Mouse (Mus musculus) CH12.LX (cell line): ENCODE results near the gene Pdgfc. TPM values are rescaled to one million over a fixed set of nuclear protein-coding genes. Genes with fewer than 3 reads are reported as not detected.

Experiments used
- DNase-seq: peaks from one replicate; pipeline ENCODE4 v3.0.0-alpha.2; 2013; ENCODE audit errors: extremely low read depth
- H3K27ac ChIP-seq: 2 replicates; pipeline ENCODE4 v1.5.1; 2012; ENCODE audit warnings: low read depth, mild to moderate bottlenecking, control low read depth, moderate library complexity; ENCODE audit not compliant: insufficient read depth
- H3K27me3 ChIP-seq: replicated peaks from 2 replicates; pipeline ENCODE3; 2012; ENCODE audit warnings: inconsistent platforms
- H3K36me3 ChIP-seq, 2 experiments: replicated peaks in 1 of 2; 2 replicates each; pipeline versions ENCODE3 to v1.6.1; 2012; ENCODE audit warnings: inconsistent platforms in 1 of 2, low read length in 1 of 2, mild to moderate bottlenecking in 1 of 2, mixed read lengths in 1 of 2, moderate library complexity in 1 of 2; ENCODE audit not compliant: control insufficient read depth in 1 of 2, insufficient read depth in 1 of 2
- H3K4me1 ChIP-seq, 2 experiments: 2 replicates each; pipeline ENCODE4 v1.6.1; 2012; ENCODE audit warnings: inconsistent platforms in 1 of 2, moderate library complexity in 1 of 2; ENCODE audit not compliant: insufficient read depth in 2 of 2, control insufficient read depth in 1 of 2
- H3K4me2 ChIP-seq: 2 replicates; pipeline ENCODE4 v1.6.1; 2012; ENCODE audit warnings: low read depth, mild to moderate bottlenecking, control low read depth; ENCODE audit not compliant: poor library complexity, insufficient read depth, severe bottlenecking
- H3K4me3 ChIP-seq, 3 experiments: fragments of 150-350 bp in 1 of 3; sonication (generic) in 1 of 3; replicated peaks in 1 of 3; 2 replicates each; pipeline versions ENCODE3 to v1.5.1; 2011 to 2012; ENCODE audit warnings: low read depth in 2 of 3, low read length in 2 of 3, mild to moderate bottlenecking in 2 of 3, moderate library complexity in 2 of 3, control low read depth in 1 of 3, improper control_type of control experiment in 1 of 3, inconsistent platforms in 1 of 3, mixed read lengths in 1 of 3; ENCODE audit not compliant: poor library complexity in 1 of 3
- H3K79me2 ChIP-seq: replicated peaks from 2 replicates; pipeline ENCODE4 v1.6.1; 2012; ENCODE audit warnings: mild to moderate bottlenecking, moderate library complexity; ENCODE audit not compliant: control insufficient read depth, poor library complexity, insufficient read depth, severe bottlenecking; ENCODE audit errors: extremely low read depth
- H3K9ac ChIP-seq: 2 replicates; pipeline ENCODE4 v1.6.1; 2012; ENCODE audit warnings: low read depth, mild to moderate bottlenecking, control low read depth, moderate library complexity; ENCODE audit not compliant: insufficient read depth
- H3K9me3 ChIP-seq: replicated peaks from 2 replicates; pipeline ENCODE3; 2012; ENCODE audit warnings: low read length, inconsistent platforms, mixed read lengths
- CHD1 ChIP-seq: IDR thresholded peaks from 2 replicates; pipeline ENCODE4 v1.6.1; 2012; ENCODE audit warnings: low read depth, low read length, improper control_type of control experiment, inconsistent platforms
- CHD2 ChIP-seq: IDR thresholded peaks from 2 replicates; pipeline ENCODE4 v1.6.1; 2011; ENCODE audit warnings: low read length, improper control_type of control experiment
- E2F4 ChIP-seq: IDR thresholded peaks from 2 replicates; pipeline ENCODE4 v1.6.1; 2011; ENCODE audit warnings: low read depth, low read length, improper control_type of control experiment; ENCODE audit not compliant: insufficient replicate concordance
- EP300 ChIP-seq: IDR thresholded peaks from 2 replicates; pipeline ENCODE4 v1.6.1; 2011; ENCODE audit warnings: low read length, improper control_type of control experiment
- ETS1 ChIP-seq: conservative IDR thresholded peaks from 2 replicates; pipeline ENCODE4 v1.6.1; 2012; ENCODE audit warnings: low read depth, mild to moderate bottlenecking, inconsistent platforms, low read length, improper control_type of control experiment, moderate library complexity
- IRF4 ChIP-seq: IDR thresholded peaks from 2 replicates; pipeline ENCODE4 v1.6.1; 2014; ENCODE audit warnings: low read depth, mild to moderate bottlenecking, inconsistent platforms, low read length, improper control_type of control experiment
- JUN ChIP-seq: IDR thresholded peaks from 2 replicates; pipeline ENCODE4 v1.6.1; 2011; ENCODE audit warnings: low read depth, mild to moderate bottlenecking, low read length, improper control_type of control experiment, moderate library complexity; ENCODE audit not compliant: insufficient read depth
- JUND ChIP-seq: conservative IDR thresholded peaks from 2 replicates; pipeline ENCODE4 v1.6.1; 2011; ENCODE audit warnings: low read depth, low read length, improper control_type of control experiment
- KAT2A ChIP-seq: IDR thresholded peaks from 2 replicates; pipeline ENCODE4 v1.6.1; 2012; ENCODE audit warnings: low read length, improper control_type of control experiment, inconsistent platforms; ENCODE audit not compliant: insufficient replicate concordance
- MAX ChIP-seq: IDR thresholded peaks from 2 replicates; pipeline ENCODE4 v1.6.1; 2011; ENCODE audit warnings: low read length, improper control_type of control experiment
- MAZ ChIP-seq: IDR thresholded peaks from 2 replicates; pipeline ENCODE4 v1.6.1; 2012; ENCODE audit warnings: low read depth, mild to moderate bottlenecking, inconsistent platforms, low read length, improper control_type of control experiment, moderate library complexity
- MXI1 ChIP-seq: IDR thresholded peaks from 2 replicates; pipeline ENCODE4 v1.6.1; 2011; ENCODE audit warnings: mild to moderate bottlenecking, low read depth, low read length, improper control_type of control experiment
- NELFE ChIP-seq: IDR thresholded peaks from 2 replicates; pipeline ENCODE4 v1.6.1; 2011; ENCODE audit warnings: low read depth, low read length, improper control_type of control experiment
- NRF1 ChIP-seq: IDR thresholded peaks from 2 replicates; pipeline ENCODE4 v1.6.1; 2014; ENCODE audit warnings: low read depth, mild to moderate bottlenecking, inconsistent platforms, low read length, improper control_type of control experiment, moderate library complexity
- POLR2AphosphoS2 ChIP-seq: IDR thresholded peaks from 2 replicates; pipeline ENCODE4 v1.6.1; 2011; ENCODE audit warnings: low read depth, low read length, improper control_type of control experiment
- RAD21 ChIP-seq: IDR thresholded peaks from 2 replicates; pipeline ENCODE4 v1.6.1; 2011; ENCODE audit warnings: low read depth, mild to moderate bottlenecking, low read length, improper control_type of control experiment, moderate library complexity
- RCOR1 ChIP-seq: conservative IDR thresholded peaks from 2 replicates; pipeline ENCODE4 v1.6.1; 2012; ENCODE audit warnings: low read depth, mild to moderate bottlenecking, inconsistent platforms, low read length, improper control_type of control experiment
- SMC3 ChIP-seq: IDR thresholded peaks from 2 replicates; pipeline ENCODE4 v1.6.1; 2011; ENCODE audit warnings: low read depth, low read length, improper control_type of control experiment
- TBP ChIP-seq: conservative IDR thresholded peaks from 2 replicates; pipeline ENCODE4 v1.6.1; 2011; ENCODE audit warnings: low read depth, low read length, improper control_type of control experiment
- TCF12 ChIP-seq: IDR thresholded peaks from 2 replicates; pipeline ENCODE4 v1.6.1; 2014; ENCODE audit warnings: low read depth, mild to moderate bottlenecking, inconsistent platforms, low read length, improper control_type of control experiment
- USF1 ChIP-seq: IDR thresholded peaks from 2 replicates; pipeline ENCODE4 v1.6.1; 2014; ENCODE audit warnings: low read depth, mild to moderate bottlenecking, inconsistent platforms, low read length, improper control_type of control experiment
- ZMIZ1 ChIP-seq: IDR thresholded peaks from 2 replicates; pipeline ENCODE4 v1.6.1; 2012; ENCODE audit warnings: low read depth, mild to moderate bottlenecking, inconsistent platforms, low read length, improper control_type of control experiment
- dilution Hi-C: fragments of 300-500 bp; cut with MboI; formaldehyde crosslinking; loops from 2 replicates; pipeline ENCODE4 v1.14.3; 2020; ENCODE audit warnings: low sequenced_read_pairs; ENCODE audit not compliant: extremely low pct_unique_long_range_greater_than_20kb, extremely low pct_ligation_motif_present
- in situ Hi-C: fragments of 300-500 bp; cut with MboI; formaldehyde crosslinking; loops from 3 replicates; pipeline ENCODE4 v1.14.3; 2019; ENCODE audit warnings: low sequenced_read_pairs, low pct_ligation_motif_present, low pct_unique_long_range_greater_than_20kb, mixed read lengths
- polyA plus RNA-seq: library from polyadenylated mRNA; unstranded; fragments of >175 nt; gene quantifications from 2 replicates; pipeline ENCODE4 v1.2.1, GENCODE M21; 2012; ENCODE audit warnings: low read depth; ENCODE audit not compliant: insufficient read length
- total RNA-seq, 2 experiments: library from RNA; depleted of rRNA; stranded (reverse); fragments of 300-350 nt in 1 of 2; fragments of >200 nt in 1 of 2; gene quantifications; 2 replicates each; pipeline ENCODE4 v1.2.3; 2012 to 2014

The Pdgfc gene
- total and polyA plus RNA-seq, 3 experiments: 0.09 to 0.20 (median 0.17) TPM

DNA sequence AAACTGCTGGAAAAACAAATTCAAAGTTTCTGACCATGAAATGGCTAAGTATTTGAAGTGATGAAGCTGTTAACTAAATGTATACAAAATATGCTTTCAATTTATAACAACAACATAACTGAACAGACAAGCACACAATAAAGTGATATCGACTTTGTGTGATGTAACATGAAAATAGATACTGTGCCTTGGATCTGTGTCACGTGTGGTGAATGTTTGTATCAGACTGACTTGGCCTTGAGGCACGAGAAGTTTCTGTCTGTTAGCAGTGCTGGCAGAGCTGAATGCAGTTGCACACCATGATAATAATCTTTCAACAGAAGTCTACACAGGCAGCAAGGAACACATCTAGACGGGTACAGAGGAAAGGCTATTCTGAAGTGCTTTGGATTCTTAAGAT, 6.9 kb upstream of the Pdgfc start:
- H3K79me2 ChIP-seq: no peaks in the 10 kb centered on the region
- in situ Hi-C loops (loop anchor here (25.0 kb wide), 1 partner anchor 758 kb away; no protein-coding TSS in a partner anchor), dilution Hi-C loops (no loop called here)
- no peak for TF ChIP-seq E2F4
- TF ChIP-seq TBP: no peak
- TF ChIP-seq CHD2: no peak
- TF ChIP-seq NELFE: no peak
- no peak for TF ChIP-seq TCF12
- TF ChIP-seq NRF1: no peak
- TF ChIP-seq EP300: no peak
- no peaks in the 10 kb centered on the region for H3K27me3 ChIP-seq
- H3K27ac ChIP-seq: no peak overlapping the region
- no peak overlapping the region for H3K9ac ChIP-seq
- no peaks in the 10 kb centered on the region for H3K9me3 ChIP-seq
- H3K4me3 ChIP-seq: no peak overlapping the region
- peaks cover 0 to 5% of the 10 kb centered on the region in 2 experiments; a peak in 2 of 4 replicates for H3K4me1 ChIP-seq
- no peaks in the 10 kb centered on the region for H3K36me3 ChIP-seq
- DNase-seq: no peak
- no peak overlapping the region for H3K4me2 ChIP-seq

DNA sequence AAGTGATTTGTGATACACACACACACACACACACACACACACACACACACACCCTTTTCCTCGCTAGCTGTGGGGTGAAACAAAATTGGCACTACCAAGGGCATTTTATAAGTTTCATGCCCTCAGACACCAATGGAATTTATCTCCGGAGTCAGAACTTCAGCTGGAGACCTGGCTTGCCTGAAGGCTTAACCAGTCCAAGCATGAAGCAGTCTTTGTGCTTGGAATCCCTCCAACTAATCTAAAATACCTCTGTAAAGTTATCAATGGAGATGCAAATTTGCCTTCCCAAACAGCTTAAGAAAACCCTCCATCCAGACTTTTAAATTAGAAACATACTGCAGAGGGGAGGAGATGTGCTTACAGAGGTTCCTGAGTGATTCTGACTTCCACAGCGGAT, 6.3 kb upstream of the Pdgfc start:
- no peaks in the 10 kb centered on the region for H3K27me3 ChIP-seq
- no peak for TF ChIP-seq ETS1
- TF ChIP-seq KAT2A: no peak
- TF ChIP-seq E2F4: no peak
- no peak for TF ChIP-seq IRF4
- TF ChIP-seq CHD1: no peak
- TF ChIP-seq RCOR1: no peak
- TF ChIP-seq SMC3: no peak
- TF ChIP-seq MAX: no peak
- no peak for TF ChIP-seq JUN
- TF ChIP-seq MAZ: no peak
- no peak for TF ChIP-seq ZMIZ1
- TF ChIP-seq TCF12: no peak
- TF ChIP-seq EP300: no peak
- TF ChIP-seq RAD21: no peak
- TF ChIP-seq MXI1: no peak
- TF ChIP-seq JUND: no peak
- TF ChIP-seq POLR2AphosphoS2: no peak
- no peak for TF ChIP-seq USF1
- TF ChIP-seq CHD2: no peak
- no peaks in the 10 kb centered on the region for H3K79me2 ChIP-seq
- in situ Hi-C loops (loop anchor here (10.0 to 25.0 kb wide), 2 partner anchors 757 to 895 kb away; no protein-coding TSS in a partner anchor), dilution Hi-C loops (no loop called here)
- no peaks in the 10 kb centered on the region for H3K36me3 ChIP-seq
- H3K4me1 ChIP-seq: peaks cover 0 to 5% of the 10 kb centered on the region in 2 experiments; a peak in 2 of 4 replicates
- H3K4me3 ChIP-seq: no peak overlapping the region
- H3K4me2 ChIP-seq: no peak overlapping the region
- no peak for DNase-seq
- H3K9ac ChIP-seq: no peak overlapping the region
- H3K27ac ChIP-seq: no peak overlapping the region
- no peaks in the 10 kb centered on the region for H3K9me3 ChIP-seq
